Mouse (Mus musculus) urinary bladder, adult 2 months (tissue): ENCODE measurements around the gene Rnase13. TPM values are rescaled to one million over a fixed set of nuclear protein-coding genes. Genes with fewer than 3 reads are reported as not detected.
A peak's percentile ranks its signal among the peaks of the same experiment; 100 is the strongest.
"Not testable (repeated sequence)": the region's sequence is repeated elsewhere in the genome, so short reads cannot be mapped to it uniquely, and the experiment has no call there.

Source experiments
- DNase-seq: peaks from one replicate; pipeline ENCODE4 v3.0.0; 2022; ENCODE audit warnings: low spot score
- polyA plus RNA-seq: library from polyadenylated mRNA; depleted of rRNA; stranded (reverse); fragments of >200 nt; gene quantifications from 2 replicates; pipeline ENCODE4 v1.2.3, GENCODE M21; 2012; rRNA removed

Gene Rnase13
- 0.75 and 1.0 TPM in 2 replicates for polyA plus RNA-seq

GRCm38 (mm10) chr14:51922571-51922865 is at the start of gene Rnase13:
Rnase13 (minus strand) TSS chr14:51922773.
- DNase-seq = no peak

GRCm38 (mm10) chr14:51967400-51967799 is 44.8 kb upstream of the Rnase13 start:
- no peak for DNase-seq

GRCm38 (mm10) chr14:51960316-51960715 is 37.7 kb upstream of the Rnase13 start:
- DNase-seq = no peak

- no peak for DNase-seq
Measured at GRCm38 (mm10) chr14:51943336-51943735, 20.8 kb upstream of the Rnase13 start.

- DNase-seq = no peak
Measured at GRCm38 (mm10) chr14:51942236-51942635, 19.7 kb upstream of the Rnase13 start.

- no peak for DNase-seq
Measured at GRCm38 (mm10) chr14:51941577-51941976, 19.0 kb upstream of the Rnase13 start.

GRCm38 (mm10) chr14:51940944-51941560 is 18.5 kb upstream of the Rnase13 start:
- no peak for DNase-seq

- no peak for DNase-seq
Measured at GRCm38 (mm10) chr14:51939005-51939404, 16.4 kb upstream of the Rnase13 start.

GRCm38 (mm10) chr14:51932092-51933020 is 9.8 kb upstream of the Rnase13 start:
- DNase-seq = no peak

- DNase-seq = no peak
Measured at GRCm38 (mm10) chr14:51930824-51931223, 8.3 kb upstream of the Rnase13 start.

GRCm38 (mm10) chr14:51929968-51930367 is 7.4 kb upstream of the Rnase13 start:
- no peak for DNase-seq

- no peak for DNase-seq
Measured at GRCm38 (mm10) chr14:51929309-51929943, 6.9 kb upstream of the Rnase13 start.

- DNase-seq = not testable (repeated sequence)
Measured at GRCm38 (mm10) chr14:51926930-51927329, 4.4 kb upstream of the Rnase13 start.

- no peak for DNase-seq
Measured at GRCm38 (mm10) chr14:51923492-51923891, 919 bp upstream of the Rnase13 start.

- DNase-seq = no peak
Measured at GRCm38 (mm10) chr14:51922910-51923309, 337 bp upstream of the Rnase13 start.

- no peak for DNase-seq
Measured at GRCm38 (mm10) chr14:51921759-51922570, 608 bp downstream of the Rnase13 start.

GRCm38 (mm10) chr14:51918966-51919365 is 3.6 kb downstream of the Rnase13 start:
- no peak for DNase-seq

- DNase-seq = no peak
Measured at GRCm38 (mm10) chr14:51918125-51918524, 4.4 kb downstream of the Rnase13 start, which contains the start of gene Tppp2. Tppp2 (plus strand) TSS chr14:51918425.

GRCm38 (mm10) chr14:51916539-51916938 is 6.0 kb downstream of the Rnase13 start:
- no peak for DNase-seq

- DNase-seq = no peak
Measured at GRCm38 (mm10) chr14:51915030-51915429, 7.5 kb downstream of the Rnase13 start.

GRCm38 (mm10) chr14:51913960-51914762 is 8.4 kb downstream of the Rnase13 start, which contains the start of gene Ndrg2:
Ndrg2 (minus strand) TSS chr14:51914158.
- peak; percentile 57 for DNase-seq
